Mouse (Mus musculus) T-helper 2 cell (primary cell): Measurements from ENCODE around the gene Btbd1.

Experiments
- in situ Hi-C: fragments of 300-600 bp; cut with MboI, MseI; formaldehyde crosslinking; loops from one replicate; pipeline ENCODE4 v1.15.1; 2025; ENCODE audit warnings: high pct_unique_total_duplicates

Gene Btbd1

DNA sequence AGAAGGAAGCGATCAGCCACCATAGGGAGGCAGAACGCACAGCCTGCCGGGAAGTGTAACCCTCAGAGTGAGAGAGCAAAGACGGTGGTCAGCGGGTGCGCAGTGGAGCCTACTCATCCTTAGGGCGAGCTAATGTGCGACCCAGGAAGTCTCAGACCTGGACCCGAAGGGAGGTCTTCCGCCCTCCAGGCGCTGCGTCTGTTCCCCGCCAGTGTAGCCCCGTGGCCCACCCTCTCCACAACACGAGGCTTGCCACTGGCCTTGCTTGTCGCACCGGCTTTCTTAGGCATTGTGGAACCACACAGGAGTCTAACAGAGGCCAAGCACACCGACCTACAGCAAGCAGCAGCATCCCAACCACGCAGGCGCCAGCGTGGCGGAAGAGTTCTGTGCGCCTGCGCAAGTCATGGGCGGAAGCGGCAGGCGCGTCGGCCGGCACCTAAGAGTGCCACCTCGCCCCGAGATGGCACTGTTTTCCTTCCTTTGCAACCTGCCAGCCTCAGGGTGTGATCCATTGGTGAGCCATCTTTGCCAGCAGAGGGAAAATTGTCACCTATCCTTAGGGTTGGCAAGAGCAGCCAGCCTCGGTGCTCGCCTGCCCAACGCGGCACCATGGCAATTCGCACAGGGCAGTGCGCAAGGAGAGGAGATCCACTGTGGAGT lies 40.0 kb downstream of the Btbd1 start, which contains the start of gene 3110040N11Rik:
3110040N11Rik (minus strand) TSS at position 384 of the 663 bp plus-strand sequence.
- in situ Hi-C loops, result no loop called here

DNA sequence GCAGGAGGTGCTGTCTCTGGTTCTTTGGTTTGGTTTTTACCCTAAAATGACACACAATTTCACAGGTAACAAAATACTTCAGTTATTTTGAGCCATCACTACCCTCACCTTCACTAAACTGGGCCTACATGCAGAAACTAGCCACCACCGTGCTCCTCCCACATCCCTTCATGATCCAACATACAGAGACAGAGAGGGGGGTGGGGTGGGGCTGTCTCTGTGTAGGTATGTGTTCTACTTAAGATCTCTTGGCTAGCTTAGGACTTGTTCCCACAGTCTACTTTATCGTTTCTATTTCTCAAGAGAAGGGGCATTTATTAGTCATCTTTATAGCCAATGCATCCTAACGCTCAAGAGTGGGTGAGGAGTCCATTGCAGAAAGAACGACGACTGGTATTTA lies 40.7 kb downstream of the Btbd1 start:
- in situ Hi-C loops, result no loop called here

GRCm38 (mm10) chr7:81777667-81778218 lies 51.5 kb downstream of the Btbd1 start:
- in situ Hi-C loops, result no loop called here

DNA sequence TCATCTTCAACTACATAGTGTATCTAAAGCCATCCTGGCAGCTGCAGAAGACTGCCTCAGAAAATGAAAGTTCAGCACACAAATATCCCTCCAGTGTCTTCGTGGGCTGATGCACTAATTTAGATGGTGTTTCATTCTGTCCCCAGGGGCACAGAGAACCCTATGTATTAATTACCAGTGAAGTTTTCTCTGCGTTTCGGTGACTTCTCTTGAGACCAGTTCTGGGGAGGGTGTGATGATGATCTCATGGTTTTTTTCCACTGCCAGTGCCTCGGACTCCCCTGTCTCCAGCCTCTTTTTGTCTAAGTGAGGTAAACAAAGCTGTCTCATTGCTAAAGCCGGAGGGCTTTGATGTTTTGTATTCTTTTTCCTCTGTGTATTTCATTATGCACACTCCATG lies 53.9 kb downstream of the Btbd1 start:
- in situ Hi-C loops, result no loop called here

GRCm38 (mm10) chr7:81772786-81773539 lies 56.3 kb downstream of the Btbd1 start:
- in situ Hi-C loops, result no loop called here

GRCm38 (mm10) chr7:81763110-81763845 lies 66.0 kb downstream of the Btbd1 start:
- in situ Hi-C loops, result loop anchor here (10.0 kb wide), 1 partner anchor 408 kb away; no protein-coding TSS in a partner anchor

- in situ Hi-C loops, result loop anchor here (10.0 kb wide), 1 partner anchor 408 kb away; no protein-coding TSS in a partner anchor
These were observed 66.8 kb downstream of the Btbd1 start, which contains the start of gene Ramac for GRCm38 (mm10) chr7:81762180-81763109. TSS of gene Ramac (plus strand) at chr7:81762925.

DNA sequence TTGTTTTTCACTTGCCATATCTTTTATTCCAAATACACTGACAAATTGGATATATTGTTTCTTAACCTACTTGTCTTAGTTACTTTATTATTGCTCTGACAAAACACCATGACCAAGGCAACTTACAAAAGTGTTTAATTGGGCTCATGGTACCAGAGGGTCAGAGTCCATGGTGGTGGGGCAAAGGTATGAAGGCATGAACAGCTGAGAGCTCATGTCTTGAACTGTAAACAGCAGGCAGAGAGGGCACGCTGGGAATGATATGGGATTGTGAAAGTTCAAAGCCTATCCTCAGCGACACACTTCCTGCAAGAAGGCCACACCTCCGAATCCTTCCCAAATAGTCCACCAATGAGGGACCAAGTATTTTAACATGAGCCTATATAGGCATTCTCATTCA lies 81.3 kb downstream of the Btbd1 start:
- in situ Hi-C loops, result no loop called here

DNA sequence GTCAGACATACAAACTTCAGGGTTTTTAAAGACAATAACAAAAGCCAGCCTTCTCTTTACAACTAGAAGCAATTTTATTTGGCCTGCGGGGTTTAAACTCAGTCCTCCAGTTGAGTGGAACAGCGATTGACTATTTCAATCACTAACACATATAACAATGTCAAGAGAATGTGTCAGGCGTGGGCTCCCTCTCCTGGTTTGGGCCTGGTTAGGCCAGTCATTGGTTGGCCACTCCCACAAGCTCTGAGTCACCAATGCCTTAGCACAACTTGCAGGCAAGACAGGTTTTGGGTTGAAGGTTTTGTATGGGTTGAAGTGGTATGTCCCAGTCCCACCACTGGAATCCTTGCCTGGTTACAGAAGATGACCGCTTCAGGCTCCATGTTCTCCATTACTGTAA lies 85.1 kb downstream of the Btbd1 start:
- in situ Hi-C loops, result no loop called here
